Mouse (Mus musculus) stomach, postnatal 0 days (tissue): ENCODE data around the gene Yy1. TPM values are rescaled to one million over a fixed set of nuclear protein-coding genes. Genes with fewer than 3 reads are reported as not detected.
A peak's percentile ranks its signal among the peaks of the same experiment; 100 is the strongest.

Experiments used
- ATAC-seq: fragments of 200-750 bp; cut with Nextera tagmentation; 2 replicates; pipeline ENCODE4 v1.8.0; 2017; ENCODE audit not compliant: low FRiP score, low TSS enrichment
- DNase-seq: peaks from one replicate; pipeline ENCODE4 v3.0.0-alpha.2; 2016; ENCODE audit warnings: low spot score
- H3K27ac ChIP-seq: fragments of 300-500 bp; sonication (generic); replicated peaks from 2 replicates; pipeline ENCODE4 v1.5.1; 2014; ENCODE audit warnings: mild to moderate bottlenecking, control low read depth
- H3K27me3 ChIP-seq: fragments of 300-500 bp; sonication (generic); 2 replicates; pipeline ENCODE4 v1.6.1; 2014; ENCODE audit warnings: low read length; ENCODE audit not compliant: control insufficient read depth, insufficient read depth
- H3K36me3 ChIP-seq: fragments of 300-500 bp; sonication (generic); 2 replicates; pipeline ENCODE4 v1.6.1; 2014; ENCODE audit warnings: low read length, mixed read lengths; ENCODE audit not compliant: control insufficient read depth, insufficient read depth
- H3K4me1 ChIP-seq: fragments of 300-500 bp; sonication (generic); replicated peaks from 2 replicates; pipeline ENCODE4 v1.6.1; 2014; ENCODE audit warnings: antibody characterized with exemption; ENCODE audit not compliant: control insufficient read depth, insufficient read depth
- H3K4me2 ChIP-seq: fragments of 300-500 bp; sonication (generic); replicated peaks from 2 replicates; pipeline ENCODE4 v1.6.1; 2014; ENCODE audit warnings: low read depth, mild to moderate bottlenecking, control low read depth, moderate library complexity
- H3K4me3 ChIP-seq: fragments of 300-500 bp; sonication (generic); 2 replicates; pipeline ENCODE4 v1.5.1; 2014; ENCODE audit warnings: low read depth, low read length, control low read depth
- H3K9ac ChIP-seq: fragments of 300-500 bp; sonication (generic); 2 replicates; pipeline ENCODE4 v1.6.1; 2014; ENCODE audit warnings: mild to moderate bottlenecking, low read length, control low read depth, mixed read lengths
- H3K9me3 ChIP-seq: fragments of 300-500 bp; sonication (generic); 2 replicates; pipeline ENCODE4 v1.6.1; 2016; ENCODE audit warnings: low read length; ENCODE audit not compliant: control insufficient read depth
- CTCF ChIP-seq: IDR thresholded peaks from 2 replicates; pipeline ENCODE4 v1.5.1; 2016; ENCODE audit warnings: antibody characterized with exemption, low read depth, mild to moderate bottlenecking, moderate library complexity
- EP300 ChIP-seq: optimal IDR thresholded peaks from 2 replicates; pipeline ENCODE3; 2016; ENCODE audit warnings: antibody characterized with exemption
- WGBS: fragments of 180-500 bp; shearing (Covaris S2); extraction: QIAGEN DNeasy Blood & Tissue Kit; methylation state at CpG from one replicate; pipeline ENCODE4 v1.1.7; 2014; 5-methylcytosine and 5-hydroxymethylcytosine counted together
- polyA plus RNA-seq: library from polyadenylated mRNA; unstranded; fragments of >200 nt; fragmentation: Nextera tagmentation; extraction: Ambion mirVana; gene quantifications from 2 replicates; pipeline ENCODE4 v1.2.1, GENCODE M21; 2015

Yy1 gene
- 9.6 and 9.9 TPM in 2 replicates for polyA plus RNA-seq

DNA sequence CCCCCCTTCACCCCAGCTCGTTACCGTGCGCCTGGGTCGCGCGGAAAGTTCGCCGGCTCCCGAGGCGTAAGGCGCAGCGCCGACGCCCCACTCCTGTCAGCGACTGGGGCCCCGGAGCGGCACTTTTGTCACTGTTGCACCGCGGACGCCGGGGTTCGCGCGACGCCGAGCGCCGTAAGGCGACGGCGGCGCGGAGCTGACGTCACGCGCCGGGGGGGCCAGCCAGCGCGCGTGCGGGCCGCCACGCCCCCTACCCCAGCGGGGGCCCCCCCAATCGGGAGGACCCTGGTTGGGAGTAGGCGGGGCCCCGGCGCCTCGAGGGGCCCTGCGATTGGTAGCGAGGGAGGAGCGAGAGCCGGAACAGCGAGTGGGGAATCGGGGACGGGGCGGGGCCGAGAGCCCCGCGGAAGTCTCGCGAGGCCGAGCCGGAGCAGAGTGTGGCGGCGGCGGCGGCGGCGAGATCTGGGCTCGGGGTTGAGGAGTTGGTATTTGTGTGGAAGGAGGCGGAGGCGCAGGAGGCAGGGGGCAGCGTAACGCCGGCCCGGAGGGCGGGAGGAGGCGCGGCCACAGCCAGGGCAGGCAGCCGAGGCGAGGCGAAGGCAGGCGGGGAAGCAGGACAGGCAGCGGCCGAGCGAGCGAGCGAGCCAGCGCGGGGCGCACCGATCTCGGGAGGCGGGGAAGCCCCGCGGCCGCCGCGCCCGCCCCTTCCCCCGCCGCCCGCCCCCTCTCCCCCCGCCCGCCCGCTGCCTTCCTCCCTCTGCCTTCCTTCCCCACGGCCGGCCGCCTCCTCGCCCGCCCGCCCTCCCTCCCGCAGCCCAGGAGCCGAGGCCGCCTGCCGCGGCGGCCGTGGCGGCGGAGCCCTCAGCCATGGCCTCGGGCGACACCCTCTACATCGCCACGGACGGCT, at the start of gene Yy1:
Yy1 (plus strand) TSS at position 428 of the 907 bp plus-strand sequence.
- peak within 1 kb of the TSS; percentile 62 for H3K4me2 ChIP-seq
- H3K9me3 ChIP-seq: no peaks in the 10 kb centered on the region
- ATAC-seq: peak; percentile 95
- H3K27ac ChIP-seq: peak within 1 kb of the TSS; percentile 100
- H3K27me3 ChIP-seq: no peaks in the 10 kb centered on the region
- under 1% methylated on average over 65 of the region's 127 CpGs for WGBS
- H3K4me1 ChIP-seq: no peaks in the 10 kb centered on the region; the same call in 1 of the 2 replicates
- H3K4me3 ChIP-seq: peak within 1 kb of the TSS; percentile 99
- DNase-seq: peak; percentile 99
- peak within 1 kb of the TSS; percentile 94 for H3K9ac ChIP-seq
- H3K36me3 ChIP-seq: no peaks in the 10 kb centered on the region
- TF ChIP-seq EP300 (peak; percentile 89), CTCF (peak; percentile 48)

DNA sequence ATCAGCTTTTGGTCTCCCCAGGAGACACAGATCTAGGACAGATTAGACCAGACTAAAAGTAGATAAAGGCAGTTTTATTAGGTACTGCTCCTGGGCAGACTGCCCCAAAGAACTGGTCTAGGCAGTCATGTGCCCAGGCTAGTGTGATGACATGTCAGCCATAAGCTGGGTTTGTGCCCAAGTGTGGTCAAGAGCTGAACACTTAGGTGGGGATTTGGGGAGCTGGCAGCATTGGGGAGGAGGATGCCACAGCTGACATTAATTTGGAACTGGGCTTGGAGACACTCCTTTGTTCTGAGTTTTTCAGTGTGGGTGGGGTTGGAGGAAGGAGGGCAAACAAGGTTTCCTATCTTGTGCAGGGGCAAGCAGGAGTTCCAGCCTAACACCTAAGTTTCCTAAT, 46.8 kb upstream of the Yy1 start:
- Histone ChIP-seq H3K4me2 (no peak overlapping the region), H3K9ac (no peak overlapping the region), H3K4me1 (no peaks in the 10 kb centered on the region; the same call in 1 of the 2 replicates), H3K9me3 (no peaks in the 10 kb centered on the region), H3K4me3 (no peak overlapping the region), H3K27ac (no peak overlapping the region), H3K36me3 (no peaks in the 10 kb centered on the region), H3K27me3 (no peaks in the 10 kb centered on the region)
- ATAC-seq (no peak), DNase-seq (no peak)
- TF ChIP-seq EP300 (no peak), CTCF (no peak)

DNA sequence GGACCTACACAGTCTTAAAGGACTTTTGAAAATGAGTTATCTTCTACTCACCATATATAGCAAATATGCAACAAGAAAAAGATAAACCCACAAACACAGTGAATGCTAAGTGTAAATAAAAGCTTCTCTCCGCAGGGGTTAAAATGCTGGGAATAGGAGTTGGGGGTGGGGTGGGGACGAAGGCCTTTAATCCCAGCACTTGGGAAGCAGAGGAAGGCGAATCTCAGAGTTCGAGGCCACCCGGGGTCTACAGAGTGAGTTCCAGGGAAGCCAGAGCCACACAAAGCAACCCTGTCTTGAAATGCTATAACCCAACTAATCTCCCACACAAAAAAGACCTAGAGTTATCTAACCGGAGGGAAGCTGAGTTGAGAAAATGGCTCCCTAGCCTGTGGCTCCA, 43.8 kb upstream of the Yy1 start:
- 68% methylated on average over 6 of the region's 6 CpGs for whole genome bisulfite sequencing
- TF ChIP-seq CTCF: no peak
- no peak for TF ChIP-seq EP300
- Histone ChIP-seq H3K9me3 (no peaks in the 10 kb centered on the region), H3K9ac (no peak overlapping the region), H3K4me3 (no peak overlapping the region), H3K4me1 (no peaks in the 10 kb centered on the region; the same call in 1 of the 2 replicates), H3K4me2 (no peak overlapping the region), H3K27ac (no peak overlapping the region), H3K36me3 (no peaks in the 10 kb centered on the region), H3K27me3 (no peaks in the 10 kb centered on the region)
- no peak for DNase-seq
- ATAC-seq: no peak

DNA sequence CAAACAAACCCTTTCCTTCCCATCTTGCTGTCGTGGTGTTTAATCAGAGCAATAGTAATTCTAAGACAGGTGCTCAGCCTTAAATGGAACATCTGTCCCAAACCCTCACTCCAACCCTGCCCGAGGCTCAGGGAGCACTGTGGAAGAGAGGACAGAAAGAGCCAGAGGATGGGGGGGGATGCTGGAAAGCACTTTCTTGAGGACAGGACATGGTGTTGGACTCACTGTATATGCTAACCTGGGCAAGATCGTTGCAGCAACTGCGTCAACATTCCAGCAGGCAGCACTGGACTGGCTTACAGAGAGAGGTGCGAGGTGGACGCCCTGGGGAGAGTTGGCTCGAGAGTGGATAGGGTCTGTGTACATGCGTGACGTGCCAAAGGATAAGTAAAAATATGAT, 43.3 kb upstream of the Yy1 start:
- Histone ChIP-seq H3K27ac (no peak overlapping the region), H3K36me3 (no peaks in the 10 kb centered on the region), H3K9me3 (no peaks in the 10 kb centered on the region), H3K27me3 (no peaks in the 10 kb centered on the region), H3K4me1 (no peaks in the 10 kb centered on the region; the same call in 1 of the 2 replicates), H3K4me3 (no peak overlapping the region), H3K4me2 (no peak overlapping the region), H3K9ac (no peak overlapping the region)
- TF ChIP-seq CTCF: no peak
- no peak for TF ChIP-seq EP300
- ATAC-seq (no peak), DNase-seq (no peak)
- 63% methylated on average over 9 of the region's 9 CpGs for WGBS

DNA sequence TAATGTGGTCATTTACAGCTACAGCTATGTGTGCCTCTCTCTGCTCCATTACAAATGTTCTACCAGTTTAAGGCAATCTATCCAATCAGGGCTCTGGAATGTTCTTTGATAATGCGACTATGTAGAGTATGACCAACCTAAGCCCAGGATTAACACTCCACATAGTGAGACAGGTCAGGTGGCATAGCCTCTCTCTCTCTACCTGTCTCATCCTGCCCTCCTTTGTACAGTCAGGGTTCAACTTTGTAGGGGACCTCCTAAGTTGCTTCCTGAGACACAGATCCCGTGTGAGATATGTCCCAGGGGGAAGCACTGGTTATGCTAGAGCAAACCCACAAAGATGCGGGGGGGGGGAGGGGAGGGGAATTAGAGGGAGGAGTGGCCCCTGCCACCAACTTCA, 42.5 kb upstream of the Yy1 start:
- Histone ChIP-seq H3K27me3 (no peaks in the 10 kb centered on the region), H3K4me1 (no peaks in the 10 kb centered on the region; the same call in 1 of the 2 replicates), H3K9ac (no peak overlapping the region), H3K4me2 (no peak overlapping the region), H3K4me3 (no peak overlapping the region), H3K9me3 (no peaks in the 10 kb centered on the region), H3K36me3 (no peaks in the 10 kb centered on the region), H3K27ac (peak overlapping the region; percentile 40; the same call in 1 of the 2 replicates)
- DNase-seq: no peak
- 59% methylated on average over 3 of the region's 3 CpGs for WGBS
- TF ChIP-seq EP300 (peak; percentile 29), CTCF (no peak)
- ATAC-seq: peak; percentile 55

DNA sequence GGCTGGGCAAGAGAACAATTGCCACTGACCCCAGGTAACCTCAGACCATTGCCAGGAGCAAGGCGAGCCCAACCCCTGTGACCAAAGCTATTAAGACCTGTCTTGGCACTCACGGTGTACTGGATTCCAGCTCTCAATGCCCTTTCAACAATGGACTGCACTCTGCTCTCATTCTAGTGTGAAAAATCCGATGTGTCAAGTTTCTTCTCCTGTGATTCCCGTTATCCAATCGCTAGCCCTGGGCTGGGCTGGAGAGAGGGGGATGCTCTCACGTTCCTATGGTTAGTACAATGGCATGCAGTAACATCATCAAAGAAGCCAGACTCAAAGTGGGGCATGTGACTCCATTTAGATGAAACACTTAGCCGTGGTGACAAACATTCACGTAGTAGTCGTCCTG, 41.0 kb upstream of the Yy1 start:
- no peak overlapping the region for H3K27ac ChIP-seq
- no peak overlapping the region for H3K4me3 ChIP-seq
- no peak overlapping the region for H3K9ac ChIP-seq
- WGBS: 55% methylated on average over 9 of the region's 9 CpGs
- no peaks in the 10 kb centered on the region for H3K27me3 ChIP-seq
- no peaks in the 10 kb centered on the region for H3K9me3 ChIP-seq
- H3K4me1 ChIP-seq: no peaks in the 10 kb centered on the region; the same call in 1 of the 2 replicates
- no peaks in the 10 kb centered on the region for H3K36me3 ChIP-seq
- DNase-seq: no peak
- ATAC-seq: peak; percentile 17; the same call in 1 of the 2 replicates
- no peak overlapping the region for H3K4me2 ChIP-seq
- TF ChIP-seq CTCF (no peak), EP300 (no peak)
